Mouse (Mus musculus): ENCODE results near the gene Eno2. TPM values are rescaled to one million over a fixed set of nuclear protein-coding genes. Genes with fewer than 3 reads are reported as not detected.

The Eno2 gene
- polyA plus RNA-seq, 1 experiment = 822 TPM

DNA sequence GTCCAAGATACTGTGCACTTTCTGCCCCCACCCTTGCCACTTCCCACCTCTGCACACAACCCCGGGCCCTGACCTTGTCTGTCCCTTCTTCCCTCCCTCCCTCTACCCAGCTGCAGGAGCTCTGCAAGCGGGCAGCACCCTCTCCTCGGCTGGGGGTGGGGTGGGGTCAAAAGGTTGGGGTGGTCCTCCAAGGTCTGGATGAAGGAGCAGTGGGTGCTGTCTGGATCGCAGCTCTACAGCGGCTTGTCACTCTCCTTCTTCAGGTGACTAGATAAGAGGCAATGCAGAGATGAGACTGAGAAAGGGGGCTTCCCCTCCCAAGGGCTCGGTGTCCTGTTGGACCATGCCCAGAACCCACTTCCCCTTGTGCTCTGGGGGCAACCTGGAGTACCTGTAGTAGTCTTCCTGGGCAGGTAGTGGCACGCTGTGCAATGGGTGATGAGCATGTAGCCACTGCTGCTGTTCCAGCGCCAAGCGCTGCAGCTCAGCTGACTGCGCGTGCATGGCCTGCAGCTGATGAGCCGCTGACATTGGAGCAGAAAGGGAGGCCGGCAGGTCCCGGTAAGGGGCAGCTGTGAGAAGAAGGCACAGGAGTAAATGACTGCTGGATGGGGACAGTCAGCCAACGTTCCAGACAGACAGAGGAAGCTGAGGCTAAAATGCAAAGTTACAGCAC lies 26.5 kb downstream of the Eno2 start:
- DNase-seq (ENCODE audit: extremely low spot score in 1 of 2, low spot score in 1 of 2) = no peak

DNA sequence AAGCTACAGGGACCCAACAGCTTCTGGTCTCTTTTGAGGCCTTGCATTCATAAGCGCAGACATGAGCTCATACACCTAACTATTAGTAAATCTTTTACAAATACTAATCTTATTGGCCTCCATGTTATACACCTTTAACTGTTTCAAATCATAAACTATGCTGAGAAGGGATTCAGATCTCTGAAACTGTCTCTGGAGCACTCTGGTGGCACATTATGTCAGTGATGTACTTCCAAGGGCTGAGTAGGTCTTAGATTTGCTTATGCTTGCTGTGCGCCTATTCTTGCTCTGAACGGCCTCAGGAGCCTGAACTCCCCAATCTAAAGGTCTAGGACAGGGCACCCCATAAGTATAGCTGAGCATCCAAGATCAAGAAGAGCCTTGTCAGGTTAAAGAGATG lies 27.6 kb downstream of the Eno2 start:
- DNase-seq (ENCODE audit: extremely low spot score in 1 of 2, low spot score in 1 of 2) = no peak

DNA sequence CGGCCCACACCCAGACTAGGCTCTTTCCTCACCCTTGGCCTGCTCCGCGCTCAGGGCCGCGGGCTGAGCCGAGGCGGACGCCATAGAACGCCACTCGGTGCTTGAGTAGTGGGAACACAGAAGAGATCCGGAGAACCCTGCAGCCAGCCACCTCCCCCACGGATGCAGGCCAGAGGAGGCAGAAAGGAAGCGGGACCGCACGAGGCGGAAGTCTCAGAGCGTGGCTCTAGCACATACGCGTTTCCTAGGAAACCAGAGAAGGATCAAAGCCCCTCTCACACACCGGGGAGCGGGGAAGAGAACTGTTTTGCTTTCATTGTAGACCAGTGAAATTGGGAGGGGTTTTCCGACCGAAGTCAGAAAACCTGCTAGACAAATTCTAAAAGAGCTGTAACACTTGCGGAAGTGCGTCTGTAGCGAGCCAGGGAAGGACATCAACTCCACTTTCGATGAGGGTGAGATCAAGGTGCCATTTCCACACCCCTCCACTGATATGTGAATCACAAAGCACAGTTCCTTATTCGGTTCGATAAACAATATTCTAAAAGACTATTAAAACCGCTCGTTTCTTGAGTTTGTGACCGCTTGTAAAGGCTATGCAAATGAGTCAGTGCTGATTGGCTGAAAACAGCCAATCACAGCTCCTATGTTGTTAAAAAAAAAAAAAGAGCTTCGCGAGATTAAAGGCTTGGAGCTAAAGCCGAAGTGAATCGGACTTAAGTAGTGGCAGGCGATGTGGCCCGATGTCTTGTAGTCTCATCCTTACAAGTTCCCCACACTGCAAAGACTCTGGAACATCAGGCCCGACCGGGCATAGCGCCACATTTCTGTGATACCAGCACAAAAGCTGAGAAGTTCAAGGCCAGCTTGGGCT lies 28.3 kb downstream of the Eno2 start, which contains the start of gene Grcc10:
Grcc10 (minus strand) TSS at position 487 of the 874 bp plus-strand sequence.
- peak; percentile 89 to 91 for DNase-seq (ENCODE audit: extremely low spot score in 1 of 2, low spot score in 1 of 2)

DNA sequence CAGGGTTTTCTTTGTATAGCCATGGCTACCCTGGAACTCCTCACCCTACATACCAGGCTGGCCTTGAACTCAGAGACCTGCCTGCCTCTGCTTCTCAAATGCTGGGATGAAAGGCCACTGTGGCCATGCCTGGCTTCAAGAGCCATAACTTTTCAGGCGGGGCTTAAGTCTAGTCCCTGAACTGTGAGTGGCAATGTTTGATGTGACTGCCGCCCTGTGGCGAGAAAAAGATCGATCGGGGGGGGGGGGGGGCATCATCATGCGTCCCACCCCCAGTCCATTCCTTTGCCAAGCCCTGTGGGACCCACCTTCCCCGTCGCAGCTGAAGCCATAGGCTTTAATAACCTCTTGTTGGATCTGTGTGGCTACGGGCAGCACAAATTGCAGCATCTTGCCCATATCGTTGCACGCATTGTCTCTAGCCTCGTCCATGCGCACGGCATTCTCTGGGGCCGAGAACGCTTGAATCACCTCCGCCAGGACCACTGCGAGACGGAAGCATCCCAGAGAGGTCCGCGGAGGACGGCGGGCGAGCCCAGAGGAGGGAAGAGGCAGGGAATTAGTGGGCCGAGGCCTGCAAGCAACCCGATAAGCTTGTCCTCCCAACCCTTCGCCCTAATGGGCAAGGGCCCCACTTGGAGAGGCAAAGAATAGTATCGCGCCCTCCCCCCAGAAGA lies 29.1 kb downstream of the Eno2 start:
- no peak for DNase-seq (ENCODE audit: extremely low spot score in 1 of 2, low spot score in 1 of 2)

DNA sequence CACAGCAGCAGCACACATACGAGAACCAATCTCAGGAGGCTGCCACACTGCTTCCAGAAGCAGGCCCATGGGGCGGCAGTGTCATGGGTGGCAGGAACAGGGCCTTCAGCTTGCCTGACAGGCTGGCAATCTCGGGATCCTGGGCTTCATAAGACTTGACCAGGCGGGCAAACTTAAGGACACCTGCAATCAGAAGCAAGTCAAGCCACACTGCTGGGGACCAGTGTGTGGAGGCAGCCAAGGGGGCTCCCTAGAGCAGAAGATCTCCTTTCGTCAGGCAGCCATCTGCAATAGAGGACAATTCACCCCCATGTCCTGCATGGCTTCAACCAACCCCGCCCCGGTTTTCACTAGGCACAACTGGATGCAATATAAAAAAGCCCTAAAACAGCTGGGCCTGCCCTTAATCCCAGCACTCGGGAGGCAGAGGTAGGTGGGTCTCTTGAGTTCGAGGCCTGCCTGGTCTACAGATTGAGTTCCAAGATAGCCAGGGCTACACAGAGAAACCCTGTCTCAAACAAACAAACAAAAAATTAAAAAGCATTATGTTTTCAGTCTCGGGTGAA lies 30.2 kb downstream of the Eno2 start:
- DNase-seq (ENCODE audit: extremely low spot score in 1 of 2, low spot score in 1 of 2) = no peak

DNA sequence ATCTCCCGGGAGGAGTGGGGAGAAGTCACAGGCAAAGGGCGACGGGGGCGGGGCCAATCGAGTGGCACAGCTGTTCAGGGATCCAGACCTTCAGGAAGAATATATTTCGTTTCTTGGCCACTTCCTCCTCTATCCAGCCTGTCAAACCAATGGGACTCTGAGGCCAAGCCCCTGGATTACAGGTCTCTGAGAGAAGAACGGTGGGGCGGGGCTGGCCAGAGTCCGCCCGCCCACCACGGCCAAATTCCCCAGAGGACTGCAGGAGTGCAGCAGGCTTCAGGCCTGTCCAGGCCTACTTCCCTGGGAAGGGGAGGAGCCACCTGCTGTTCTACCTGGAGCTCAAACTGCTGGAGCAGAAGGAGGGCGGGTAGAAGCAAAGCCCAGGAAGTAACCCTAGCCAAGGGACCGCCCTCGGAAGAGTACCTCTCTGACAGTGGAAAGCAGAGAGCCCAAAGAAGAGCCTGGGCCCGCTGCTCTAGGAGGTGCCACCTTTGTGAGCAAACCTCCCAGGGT lies 30.9 kb downstream of the Eno2 start, which contains the start of gene Ptpn6:
Ptpn6 (minus strand) TSS at position 204 of the 513 bp plus-strand sequence.
- DNase-seq (ENCODE audit: extremely low spot score in 1 of 2, low spot score in 1 of 2) = no peak

DNA sequence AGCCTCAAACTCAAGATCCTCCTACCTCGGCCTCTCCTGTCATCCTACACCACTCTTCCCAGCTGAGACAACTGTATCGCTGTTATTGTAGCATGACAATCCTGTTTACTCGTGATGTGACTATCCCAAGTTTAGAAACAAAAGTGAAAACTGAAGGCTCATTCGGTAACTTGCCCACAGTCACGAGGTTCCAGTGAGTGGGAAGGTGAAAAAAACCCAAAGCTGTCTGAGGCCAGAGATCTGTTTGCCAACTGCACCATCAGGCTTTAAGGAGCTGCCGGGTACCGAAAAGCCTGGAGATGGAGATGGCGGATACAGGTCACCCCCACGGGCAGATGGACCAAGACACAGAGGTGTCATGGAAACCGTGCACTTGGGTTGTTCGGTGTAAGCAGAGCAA lies 32.4 kb downstream of the Eno2 start:
- peak in 1 of 2 experiments; percentile 58 for DNase-seq (ENCODE audit: extremely low spot score in 1 of 2, low spot score in 1 of 2)

DNA sequence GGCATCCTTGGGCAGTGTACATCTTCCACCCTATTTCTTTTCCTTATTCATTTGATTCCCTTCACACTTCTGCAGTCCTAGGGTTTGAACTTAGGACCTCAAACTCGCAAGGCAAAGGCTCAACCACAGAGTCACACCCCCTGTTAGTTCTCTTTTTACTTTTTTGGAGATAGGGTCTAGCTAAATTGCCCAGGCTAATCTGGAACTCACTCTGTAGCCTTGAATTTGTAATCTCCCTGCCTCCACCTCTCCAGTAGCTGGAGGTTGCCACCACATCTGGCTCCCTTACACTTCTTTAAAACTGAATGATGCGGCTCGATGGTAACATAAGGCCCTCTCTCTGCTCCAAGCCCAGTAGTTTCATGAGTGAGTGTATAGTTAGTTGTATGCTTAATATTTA lies 35.1 kb downstream of the Eno2 start:
- no peak for DNase-seq (ENCODE audit: extremely low spot score in 1 of 2, low spot score in 1 of 2)

DNA sequence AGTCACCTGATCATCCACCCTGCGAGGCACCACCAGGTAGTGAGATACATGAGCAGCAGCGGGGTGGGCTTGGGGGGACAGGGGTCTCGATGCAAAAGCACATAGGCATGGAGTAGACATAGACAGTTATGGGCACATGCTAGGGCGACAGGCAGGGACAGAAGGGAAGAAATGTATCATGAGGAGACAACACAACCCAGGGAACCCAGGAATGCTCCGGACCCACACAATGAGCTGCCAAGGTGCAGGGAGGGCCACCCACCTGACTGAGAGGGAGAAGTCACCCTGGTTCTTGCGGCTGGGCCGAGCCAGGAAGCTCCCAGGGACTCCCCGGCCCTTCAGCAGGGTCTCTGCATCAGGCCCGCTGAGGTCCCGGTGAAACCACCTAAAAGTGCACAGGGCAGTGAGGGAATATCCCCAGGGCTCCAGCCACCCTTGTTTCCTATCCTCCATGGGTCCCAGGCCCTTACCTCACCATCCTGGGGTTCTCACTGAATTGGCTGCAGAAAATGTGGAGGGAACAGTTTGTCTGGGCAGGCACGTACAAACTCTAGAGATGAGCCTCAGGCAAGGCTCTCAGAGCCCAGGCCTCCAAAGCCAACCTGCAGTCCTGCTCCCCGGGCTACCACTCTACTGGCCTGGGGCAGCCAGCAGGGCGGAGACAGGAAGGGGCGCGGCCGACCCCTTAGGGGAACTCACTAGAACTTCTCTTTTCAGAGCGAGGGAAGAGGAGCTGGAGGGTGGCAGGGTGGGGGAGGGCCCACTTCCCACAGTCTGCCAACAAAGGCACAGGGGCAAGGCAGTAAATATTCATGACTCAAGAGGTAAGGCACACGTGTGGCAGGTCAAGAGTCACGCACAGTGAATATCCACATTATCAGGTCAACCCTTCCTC lies 36.8 kb downstream of the Eno2 start:
- DNase-seq (ENCODE audit: extremely low spot score in 1 of 2, low spot score in 1 of 2) = no peak

DNA sequence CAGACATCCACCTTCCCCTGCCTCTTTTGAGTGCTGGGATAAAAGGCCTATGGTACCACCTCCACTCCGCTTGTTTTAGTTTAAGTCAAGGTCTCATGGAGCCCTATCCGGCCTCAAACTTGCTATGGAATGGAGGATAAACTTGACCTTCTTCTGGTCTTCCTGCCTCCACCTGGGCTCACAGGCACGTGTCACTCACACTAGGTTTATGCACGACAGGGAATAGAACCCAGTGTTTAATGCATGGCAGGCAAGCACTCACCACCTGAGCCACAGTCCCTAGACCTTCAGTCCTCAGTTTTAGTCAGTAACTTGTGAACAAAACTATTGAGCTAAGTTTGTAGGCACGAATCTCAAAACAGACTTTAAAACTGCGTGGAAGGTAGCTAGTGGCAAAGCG lies 38.4 kb downstream of the Eno2 start:
- DNase-seq (ENCODE audit: extremely low spot score in 1 of 2, low spot score in 1 of 2) = no peak

DNA sequence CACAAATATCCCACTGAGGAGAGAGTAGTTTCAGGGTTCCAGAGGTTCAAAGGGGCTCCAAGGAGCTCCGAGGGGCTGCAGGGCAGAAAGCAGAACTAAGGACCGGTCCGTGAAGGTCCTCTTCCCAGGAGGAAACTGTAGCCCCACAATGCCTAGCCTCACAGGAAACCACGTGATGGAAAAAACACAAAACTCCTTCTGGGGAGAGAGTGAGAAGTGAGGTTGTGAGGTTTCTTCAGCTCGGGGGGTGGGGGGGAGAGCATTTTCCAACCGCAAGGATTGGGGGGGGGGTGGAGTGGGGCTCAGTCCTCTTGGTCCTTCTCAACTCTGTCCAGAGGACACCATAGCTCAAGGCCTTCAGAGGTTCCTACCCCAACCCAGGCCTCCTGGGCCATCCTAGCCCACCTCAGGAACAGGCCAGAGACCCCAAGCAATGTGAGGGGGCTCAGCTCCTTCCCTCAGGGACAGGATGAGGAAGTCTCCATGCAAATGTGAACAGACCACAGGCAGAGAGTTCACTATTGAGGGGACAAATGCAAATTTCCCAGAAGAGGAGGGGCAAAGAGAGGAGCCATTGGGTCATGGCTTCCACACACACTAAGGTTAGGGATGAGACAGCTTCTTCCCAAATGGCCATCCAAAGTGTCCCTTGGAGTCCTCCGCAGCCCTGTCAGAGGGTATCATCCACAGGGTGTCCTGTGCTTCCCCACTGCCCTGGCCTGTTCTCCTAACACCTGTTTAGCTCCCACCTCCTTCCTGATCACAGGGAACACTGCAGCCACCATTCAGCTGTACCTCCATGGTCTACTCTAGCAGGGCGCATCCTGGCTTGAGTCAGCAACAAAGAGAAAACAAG lies 39.4 kb downstream of the Eno2 start:
- DNase-seq (ENCODE audit: extremely low spot score in 1 of 2, low spot score in 1 of 2) = no peak

DNA sequence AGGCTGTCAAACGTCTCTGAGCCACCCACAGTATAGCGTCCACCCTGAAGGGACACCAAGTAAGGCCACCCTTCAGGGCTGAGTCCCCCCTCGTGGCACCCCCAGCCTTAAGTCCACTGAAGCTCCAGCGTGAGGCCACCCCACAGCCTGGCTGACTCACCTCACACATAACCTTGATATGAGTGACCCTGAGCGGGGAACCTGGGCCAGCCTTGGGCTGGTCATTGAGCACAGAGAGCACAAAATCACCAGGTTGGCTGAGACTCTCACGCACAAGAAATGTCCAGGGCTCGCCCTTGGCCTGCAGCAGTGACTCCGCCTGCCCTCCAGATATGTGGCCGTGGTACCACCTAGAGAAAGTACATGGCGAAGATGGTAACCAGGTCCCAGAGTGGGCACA lies 40.9 kb downstream of the Eno2 start:
- DNase-seq (ENCODE audit: extremely low spot score in 1 of 2, low spot score in 1 of 2) = no peak

DNA sequence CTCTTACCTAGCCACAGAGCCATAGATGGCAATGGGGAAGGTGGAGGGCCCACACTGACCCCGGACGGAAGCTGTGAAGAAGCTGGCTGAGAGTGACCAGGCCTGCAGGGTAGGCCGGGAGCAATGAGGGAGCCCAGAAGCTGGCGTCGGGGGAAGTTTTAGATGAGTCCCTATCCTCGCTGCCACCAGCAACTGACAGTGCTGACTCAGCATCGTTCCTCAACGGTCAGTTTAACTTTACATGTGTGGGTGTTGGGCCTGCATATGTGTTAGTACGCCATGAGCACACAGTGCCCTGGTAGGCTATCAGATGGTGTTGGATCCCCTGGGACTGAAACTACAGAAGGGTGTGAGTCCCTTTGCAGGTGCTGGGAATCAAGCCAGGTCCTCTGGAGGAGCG lies 45.0 kb downstream of the Eno2 start:
- no peak for DNase-seq (ENCODE audit: extremely low spot score in 1 of 2, low spot score in 1 of 2)

DNA sequence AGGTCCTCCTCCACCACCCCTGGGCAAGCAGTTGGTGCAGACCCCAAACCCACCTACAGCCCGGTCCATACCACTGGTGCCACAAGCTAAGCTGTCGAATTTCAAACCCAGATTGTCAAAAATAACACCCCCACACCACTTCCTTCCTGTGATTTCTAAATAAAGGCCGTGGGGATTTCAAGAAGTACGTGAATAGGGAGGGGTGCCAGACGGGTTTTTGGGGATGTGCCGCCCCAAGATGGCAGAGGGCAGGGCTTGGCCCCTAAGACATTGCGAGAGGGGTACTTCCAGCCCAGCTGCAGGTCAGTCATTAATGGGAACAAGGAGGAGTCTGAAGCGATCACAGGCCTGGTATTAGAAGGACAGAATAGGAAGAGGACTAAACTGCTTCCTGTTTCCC lies 45.9 kb downstream of the Eno2 start:
- no peak for DNase-seq (ENCODE audit: extremely low spot score in 1 of 2, low spot score in 1 of 2)

DNA sequence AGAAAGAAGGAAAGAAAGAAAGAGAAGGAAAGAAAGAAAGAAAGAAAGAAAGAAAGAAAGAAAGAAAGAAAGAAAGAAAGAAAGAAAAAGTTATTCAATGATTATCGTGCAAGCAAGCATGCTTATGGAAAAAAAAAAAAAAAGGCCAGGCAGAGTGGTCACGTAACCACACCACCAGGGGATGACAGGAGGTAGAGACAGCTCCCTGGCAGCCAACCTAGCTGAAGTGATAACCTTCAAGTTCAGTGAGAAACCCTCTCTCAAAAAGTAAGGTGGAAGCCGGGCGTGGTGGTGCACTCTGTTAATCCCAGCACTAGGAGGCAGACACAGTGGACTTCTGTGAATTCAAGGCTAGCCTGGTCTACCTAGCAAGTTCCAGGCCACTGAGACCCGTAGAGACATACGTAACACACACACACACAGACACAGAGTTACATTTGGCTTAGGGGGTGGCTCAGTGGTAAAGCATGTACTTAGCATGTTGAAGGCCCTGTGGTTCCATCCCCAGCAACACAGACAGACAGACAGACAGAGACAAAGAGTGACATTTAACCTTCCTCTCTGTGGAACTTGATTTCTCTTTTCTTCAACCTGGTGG lies 46.5 kb downstream of the Eno2 start:
- DNase-seq (ENCODE audit: extremely low spot score in 1 of 2, low spot score in 1 of 2) = no peak

DNA sequence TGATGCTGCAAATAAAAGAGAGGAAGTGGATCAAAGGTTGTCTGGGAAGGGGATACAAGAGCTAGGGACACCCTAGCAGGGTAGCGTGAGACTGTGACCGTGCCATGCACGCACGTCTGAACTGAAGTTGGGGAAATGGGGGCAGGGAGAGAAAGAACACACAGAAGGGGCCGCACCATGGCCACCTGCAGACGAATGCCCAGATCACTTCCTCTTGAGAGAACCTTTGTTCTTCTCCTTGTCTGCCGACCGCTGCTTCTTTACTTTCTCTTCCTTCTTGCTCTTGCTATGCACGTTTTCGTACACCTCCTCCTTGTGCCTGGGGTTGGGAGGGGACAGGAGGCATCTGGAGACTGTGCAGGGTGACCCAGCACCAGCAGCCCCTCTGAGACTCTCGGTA lies 48.6 kb downstream of the Eno2 start:
- DNase-seq (ENCODE audit: extremely low spot score in 1 of 2, low spot score in 1 of 2) = no peak

DNA sequence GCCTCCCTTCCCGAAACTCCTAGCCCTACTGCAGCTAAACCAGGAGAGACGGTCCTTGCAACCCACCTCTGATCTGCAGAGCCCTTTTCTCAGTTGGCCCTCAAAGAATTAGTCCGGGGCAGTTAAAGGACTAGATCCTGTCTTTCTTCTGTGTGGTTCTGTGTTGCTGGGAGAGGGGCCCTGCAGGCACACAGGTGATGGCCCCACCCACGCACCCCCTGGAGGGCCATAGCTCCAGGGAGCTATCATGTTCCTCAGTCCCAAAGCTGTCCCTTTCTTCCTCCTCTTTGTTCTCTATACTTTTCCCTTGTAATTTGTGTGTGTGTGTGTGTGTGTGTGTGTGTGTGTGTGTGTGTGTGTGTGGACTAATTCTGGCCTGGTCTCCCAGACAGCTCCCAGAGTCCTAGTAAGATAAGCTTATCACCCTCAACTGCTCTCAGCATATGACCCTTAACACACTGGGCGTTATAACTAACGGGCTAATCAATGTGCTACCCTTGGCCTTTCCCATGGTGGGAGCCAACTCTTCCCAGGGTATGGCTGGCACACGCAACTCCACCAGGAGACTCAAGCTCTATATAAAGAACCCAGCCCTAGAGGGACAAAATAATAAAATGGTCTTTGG lies 50.0 kb downstream of the Eno2 start:
- no peak for DNase-seq (ENCODE audit: extremely low spot score in 1 of 2, low spot score in 1 of 2)

DNA sequence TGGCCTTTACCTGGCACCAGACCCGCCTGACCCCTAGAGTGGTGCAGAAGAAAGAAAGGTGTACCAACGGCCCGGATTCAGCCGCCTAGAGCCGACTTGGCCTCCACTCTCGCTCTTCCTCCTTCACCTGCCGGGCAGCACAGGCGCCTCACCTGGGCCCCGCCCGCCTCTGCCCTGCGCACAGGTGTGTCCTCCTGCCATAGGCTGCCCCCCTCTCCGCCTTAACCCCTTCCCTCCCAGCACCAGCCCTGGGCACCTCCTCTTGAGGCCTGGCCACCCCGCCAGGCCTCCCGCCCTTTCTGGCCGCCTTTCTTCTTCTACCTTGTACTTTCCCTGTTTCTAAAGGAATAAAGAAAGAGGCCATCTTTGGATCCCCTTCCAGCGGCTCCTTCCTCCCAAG lies 50.8 kb downstream of the Eno2 start:
- no peak for DNase-seq (ENCODE audit: extremely low spot score in 1 of 2, low spot score in 1 of 2)
